Mouse (Mus musculus): Measurements from ENCODE around the gene Vmn2r85. TPM values are rescaled to one million over a fixed set of nuclear protein-coding genes. Genes with fewer than 3 reads are reported as not detected.
"Not testable (repeated sequence)": the region's sequence is repeated elsewhere in the genome, so short reads cannot be mapped to it uniquely, and the experiment has no call there.

Gene Vmn2r85
- not detected for total RNA-seq (2021)
- long read RNA-seq, experiment 1 = 0 reads
- long read RNA-seq, experiment 2 = 0 reads

GRCm38 (mm10) chr10:130429603-130430002, at the start of gene Vmn2r85:
TSS of gene Vmn2r85 (minus strand) at chr10:130429703.
- DNase-seq (ENCODE audit: low spot score in 2 of 2) = not testable (repeated sequence)

- peak; percentile 28 to 43 for DNase-seq (ENCODE audit: low spot score in 2 of 2)
Observed at GRCm38 (mm10) chr10:130470311-130470760, 40.8 kb upstream of the Vmn2r85 start.

- DNase-seq (ENCODE audit: low spot score in 2 of 2) = not testable (repeated sequence)
Observed at GRCm38 (mm10) chr10:130455950-130456349, 26.4 kb upstream of the Vmn2r85 start, which contains the start of gene Vmn2r86. TSS of gene Vmn2r86 (minus strand) at chr10:130456050.

- no peak for DNase-seq (ENCODE audit: low spot score in 2 of 2)
Observed at GRCm38 (mm10) chr10:130444776-130445175, 15.3 kb upstream of the Vmn2r85 start.

- not testable (repeated sequence) for DNase-seq (ENCODE audit: low spot score in 2 of 2)
Observed at GRCm38 (mm10) chr10:130434185-130434898, 4.8 kb upstream of the Vmn2r85 start.

- DNase-seq (ENCODE audit: low spot score in 2 of 2) = not testable (repeated sequence)
Observed at GRCm38 (mm10) chr10:130422368-130422767, 7.1 kb downstream of the Vmn2r85 start.

- DNase-seq (ENCODE audit: low spot score in 2 of 2) = no peak
Observed at GRCm38 (mm10) chr10:130420401-130420800, 9.1 kb downstream of the Vmn2r85 start.

GRCm38 (mm10) chr10:130419954-130420353, 9.5 kb downstream of the Vmn2r85 start:
- not testable (repeated sequence) for DNase-seq (ENCODE audit: low spot score in 2 of 2)

- not testable (repeated sequence) for DNase-seq (ENCODE audit: low spot score in 2 of 2)
Observed at GRCm38 (mm10) chr10:130416352-130416751, 13.2 kb downstream of the Vmn2r85 start.

GRCm38 (mm10) chr10:130412167-130412698, 17.3 kb downstream of the Vmn2r85 start:
- not testable (repeated sequence) for DNase-seq (ENCODE audit: low spot score in 2 of 2)

- no peak for DNase-seq (ENCODE audit: low spot score in 2 of 2)
Observed at GRCm38 (mm10) chr10:130394232-130394631, 35.3 kb downstream of the Vmn2r85 start, which contains the start of gene Vmn2r84. TSS of gene Vmn2r84 (minus strand) at chr10:130394332.

- DNase-seq (ENCODE audit: low spot score in 2 of 2) = no peak
Observed at GRCm38 (mm10) chr10:130375145-130375544, 54.4 kb downstream of the Vmn2r85 start.

- no peak for DNase-seq (ENCODE audit: low spot score in 2 of 2)
Observed at GRCm38 (mm10) chr10:130372491-130373173, 56.9 kb downstream of the Vmn2r85 start.

- DNase-seq (ENCODE audit: low spot score in 2 of 2) = no peak
Observed at GRCm38 (mm10) chr10:130371644-130372043, 57.9 kb downstream of the Vmn2r85 start.

- no peak for DNase-seq (ENCODE audit: low spot score in 2 of 2)
Observed at GRCm38 (mm10) chr10:130370005-130370682, 59.4 kb downstream of the Vmn2r85 start.

- no peak for DNase-seq (ENCODE audit: low spot score in 2 of 2)
Observed at GRCm38 (mm10) chr10:130368384-130368783, 61.1 kb downstream of the Vmn2r85 start.

- DNase-seq (ENCODE audit: low spot score in 2 of 2) = no peak
Observed at GRCm38 (mm10) chr10:130364766-130365165, 64.7 kb downstream of the Vmn2r85 start.
